Mouse (Mus musculus) ES-E14 (cell line): ENCODE measurements around the gene Slc1a5. TPM values are rescaled to one million over a fixed set of nuclear protein-coding genes. Genes with fewer than 3 reads are reported as not detected.
A peak's percentile ranks its signal among the peaks of the same experiment; 100 is the strongest.

Source experiments
- DNase-seq: peaks from one replicate; pipeline ENCODE4 v3.0.0-alpha.2; 2013; ENCODE audit warnings: low read depth, low spot score
- H3K27ac ChIP-seq: 2 replicates; pipeline ENCODE4 v1.5.1; 2012; ENCODE audit warnings: low read depth, mild to moderate bottlenecking, low read length, moderate library complexity, mixed read lengths; ENCODE audit not compliant: poor library complexity, insufficient read depth, severe bottlenecking
- H3K36me3 ChIP-seq: 2 replicates; pipeline ENCODE4 v1.6.1; 2012; ENCODE audit warnings: mild to moderate bottlenecking, low read length, moderate library complexity, mixed read lengths; ENCODE audit not compliant: control insufficient read depth, poor library complexity, insufficient read depth, severe bottlenecking
- H3K4me1 ChIP-seq, 2 experiments: fragments of 150-350 bp in 1 of 2; sonication (generic) in 1 of 2; 2 replicates each; pipeline ENCODE4 v1.6.1; 2012; ENCODE audit warnings: low read length in 2 of 2, mild to moderate bottlenecking in 1 of 2, mixed read lengths in 1 of 2; ENCODE audit not compliant: control insufficient read depth in 2 of 2, insufficient read depth in 2 of 2, poor library complexity in 1 of 2
- H3K4me3 ChIP-seq, 2 experiments: fragments of 150-350 bp in 1 of 2; sonication (generic) in 1 of 2; 2 replicates each; pipeline ENCODE4 v1.5.1; 2012; ENCODE audit warnings: low read length in 2 of 2, low read depth in 1 of 2, mild to moderate bottlenecking in 1 of 2, mixed read lengths in 1 of 2; ENCODE audit not compliant: insufficient read depth in 1 of 2, poor library complexity in 1 of 2, severe bottlenecking in 1 of 2
- H3K9ac ChIP-seq: 2 replicates; pipeline ENCODE4 v1.6.1; 2012; ENCODE audit warnings: low read depth, mild to moderate bottlenecking, low read length, mixed read lengths; ENCODE audit not compliant: poor library complexity, insufficient read depth, severe bottlenecking
- H3K9me3 ChIP-seq: fragments of 150-350 bp; sonication (generic); 2 replicates; pipeline ENCODE4 v1.6.1; 2012; ENCODE audit warnings: low read depth, mild to moderate bottlenecking, low read length; ENCODE audit not compliant: control insufficient read depth, insufficient read depth
- CHD2 ChIP-seq: IDR thresholded peaks from 2 replicates; pipeline ENCODE4 v1.6.1; 2014; ENCODE audit warnings: mild to moderate bottlenecking, low read depth, low read length, inconsistent platforms
- HCFC1 ChIP-seq: IDR thresholded peaks from 2 replicates; pipeline ENCODE4 v1.6.1; 2012; ENCODE audit warnings: low read length, inconsistent platforms, borderline replicate concordance; ENCODE audit not compliant: insufficient read depth
- MAFK ChIP-seq: IDR thresholded peaks from 2 replicates; pipeline ENCODE4 v1.6.1; 2014; ENCODE audit warnings: mild to moderate bottlenecking, low read depth, low read length, inconsistent platforms; ENCODE audit not compliant: insufficient read depth
- ZC3H11A ChIP-seq: IDR thresholded peaks from 2 replicates; pipeline ENCODE4 v1.6.1; 2012; ENCODE audit warnings: low read depth, mild to moderate bottlenecking, inconsistent platforms, low read length, borderline replicate concordance
- ZNF384 ChIP-seq: IDR thresholded peaks from 2 replicates; pipeline ENCODE4 v1.6.1; 2012; ENCODE audit warnings: low read depth, low read length, inconsistent platforms
- in situ Hi-C, 2 experiments: fragments of 600-800 bp; cut with MboI; formaldehyde crosslinking; loops; one replicate each; pipeline ENCODE4 v1.15.1; 2025; ENCODE audit warnings: low sequenced_read_pairs in 2 of 2, inconsistent platforms in 1 of 2; ENCODE audit not compliant: unreplicated experiment in 2 of 2
- total RNA-seq: library from RNA; depleted of rRNA; stranded (reverse); fragments of 300-350 nt; gene quantifications from 2 replicates; pipeline ENCODE4 v1.2.3, GENCODE M21; 2012

Slc1a5 gene
- total RNA-seq, 1 experiment, result 72.0 TPM

GRCm38 (mm10) chr7:16809739-16810138 lies 28.6 kb downstream of the Slc1a5 start:
- H3K4me3 ChIP-seq, result no peak overlapping the region
- no peaks in the 10 kb centered on the region; the same call in 1 of the 2 replicates for H3K36me3 ChIP-seq
- in situ Hi-C loops, result loop anchor here in 1 of 2 experiments (25.0 kb wide), 1 partner anchor 103 kb away; the partner anchor contains the start of genes Calm3 and Ptgir
- TF ChIP-seq ZC3H11A (no peak), MAFK (no peak), CHD2 (no peak), ZNF384 (no peak), HCFC1 (no peak)
- H3K4me1 ChIP-seq, result 0 out of 4 replicates have a peak, but pooled peaks cover 0 to 1% of the 10 kb centered on the region in 2 experiments
- H3K9me3 ChIP-seq, result no peaks in the 10 kb centered on the region
- DNase-seq, result peak; percentile 76
- no peak overlapping the region; the same call in 1 of the 2 replicates for H3K9ac ChIP-seq
- H3K27ac ChIP-seq, result no peak overlapping the region

GRCm38 (mm10) chr7:16810399-16810919 lies 29.3 kb downstream of the Slc1a5 start:
- Histone ChIP-seq H3K4me1 (0 out of 4 replicates have a peak, but pooled peaks cover 0 to 1% of the 10 kb centered on the region in 2 experiments), H3K9me3 (no peaks in the 10 kb centered on the region), H3K4me3 (peak overlapping the region; percentile 58 to 68), H3K9ac (peak overlapping the region; percentile 44), H3K27ac (no peak overlapping the region), H3K36me3 (no peaks in the 10 kb centered on the region; the same call in 1 of the 2 replicates)
- DNase-seq, result no peak
- in situ Hi-C loops, result loop anchor here in 1 of 2 experiments (25.0 kb wide), 1 partner anchor 102 kb away; the partner anchor contains the start of genes Calm3 and Ptgir
- TF ChIP-seq ZNF384 (no peak), HCFC1 (no peak), CHD2 (no peak), ZC3H11A (no peak), MAFK (no peak)

GRCm38 (mm10) chr7:16810920-16811648 lies 29.9 kb downstream of the Slc1a5 start:
- peak overlapping the region; percentile 44 for H3K9ac ChIP-seq
- H3K9me3 ChIP-seq, result no peaks in the 10 kb centered on the region
- H3K27ac ChIP-seq, result no peak overlapping the region
- peak overlapping the region; percentile 58 to 68 for H3K4me3 ChIP-seq
- DNase-seq, result no peak
- in situ Hi-C loops, result loop anchor here in 1 of 2 experiments (25.0 kb wide), 1 partner anchor 101 kb away; the partner anchor contains the start of genes Calm3 and Ptgir
- no peaks in the 10 kb centered on the region; the same call in 1 of the 2 replicates for H3K36me3 ChIP-seq
- TF ChIP-seq ZNF384 (no peak), MAFK (no peak), ZC3H11A (no peak)
- 0 out of 4 replicates have a peak, but pooled peaks cover 0 to 1% of the 10 kb centered on the region in 2 experiments for H3K4me1 ChIP-seq

GRCm38 (mm10) chr7:16811649-16812070 lies 30.5 kb downstream of the Slc1a5 start:
- Histone ChIP-seq H3K4me3 (peak overlapping the region; percentile 58 to 68), H3K4me1 (0 out of 4 replicates have a peak, but pooled peaks cover 0 to 1% of the 10 kb centered on the region in 2 experiments), H3K27ac (no peak overlapping the region), H3K9ac (0 out of 2 replicates have a peak overlapping the region, but pooled peaks have one; percentile 44), H3K36me3 (no peaks in the 10 kb centered on the region; the same call in 1 of the 2 replicates), H3K9me3 (no peaks in the 10 kb centered on the region)
- in situ Hi-C loops, result loop anchor here in 1 of 2 experiments (25.0 kb wide), 1 partner anchor 101 kb away; the partner anchor contains the start of genes Calm3 and Ptgir
- no peak for TF ChIP-seq MAFK
- TF ChIP-seq ZC3H11A, result no peak
- no peak for TF ChIP-seq ZNF384
- no peak for TF ChIP-seq HCFC1
- TF ChIP-seq CHD2, result no peak
- no peak for DNase-seq
